Mouse (Mus musculus) ES-E14 (cell line): ENCODE data around the gene Tipin.

Source experiments
- HCFC1 ChIP-seq: IDR thresholded peaks from 2 replicates; pipeline ENCODE4 v1.6.1; 2012; ENCODE audit warnings: low read length, inconsistent platforms, borderline replicate concordance; ENCODE audit not compliant: insufficient read depth
- MAFK ChIP-seq: IDR thresholded peaks from 2 replicates; pipeline ENCODE4 v1.6.1; 2014; ENCODE audit warnings: mild to moderate bottlenecking, low read depth, low read length, inconsistent platforms; ENCODE audit not compliant: insufficient read depth
- ZC3H11A ChIP-seq: IDR thresholded peaks from 2 replicates; pipeline ENCODE4 v1.6.1; 2012; ENCODE audit warnings: low read depth, mild to moderate bottlenecking, inconsistent platforms, low read length, borderline replicate concordance
- ZNF384 ChIP-seq: IDR thresholded peaks from 2 replicates; pipeline ENCODE4 v1.6.1; 2012; ENCODE audit warnings: low read depth, low read length, inconsistent platforms

DNA sequence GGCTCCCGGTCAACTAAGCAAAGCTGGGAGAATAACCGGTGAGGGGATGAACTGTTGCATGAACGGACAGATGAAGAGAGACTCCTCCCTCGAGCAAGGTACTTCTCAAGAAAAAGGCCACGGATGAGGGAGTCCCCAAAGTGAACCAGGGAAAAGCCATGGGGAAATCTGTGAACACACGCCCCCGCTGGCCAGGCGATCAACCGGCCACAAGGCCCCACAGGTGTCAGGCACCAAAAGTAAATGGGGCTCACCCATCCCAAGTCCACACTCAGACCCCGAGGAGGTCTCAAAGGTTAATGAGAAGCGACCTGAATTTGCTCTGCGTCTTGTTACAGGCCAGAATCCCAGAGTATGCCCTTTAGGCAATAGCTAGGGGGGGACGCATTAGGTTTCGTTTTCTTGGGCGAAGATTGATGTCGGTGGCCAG lies 28.8 kb upstream of the Tipin start:
- TF ChIP-seq HCFC1 (no peak), ZC3H11A (no peak), ZNF384 (no peak), MAFK (no peak)
